Mouse (Mus musculus): ENCODE measurements around the gene Myrf. TPM values are rescaled to one million over a fixed set of nuclear protein-coding genes. Genes with fewer than 3 reads are reported as not detected.

The Myrf gene
- polyA plus RNA-seq, 1 experiment, result 2.3 TPM

GRCm38 (mm10) chr19:10235784-10236565 lies 4.6 kb downstream of the Myrf start:
- Histone ChIP-seq H3K4me3 (ENCODE audit: extremely low read depth, insufficient read depth, insufficient read length) (no peak overlapping the region), H3K36me3 (ENCODE audit: control insufficient read depth, insufficient read depth, low read length) (no peaks in the 10 kb centered on the region), H3K4me1 (ENCODE audit: control insufficient read depth, insufficient read depth, insufficient read length) (peaks cover 5% of the 10 kb centered on the region; the same call in 1 of the 2 replicates), H3K27me3 (ENCODE audit: control insufficient read depth, insufficient read depth, low read length) (peaks cover 6% of the 10 kb centered on the region), H3K27ac (ENCODE audit: insufficient read depth, low read length) (no peak overlapping the region)
- DNase-seq (ENCODE audit: low read depth in 1 of 2, low spot score in 2 of 2), result no peak
- no peak for TF ChIP-seq CTCF (IDR thresholded peaks at IDR 0.05; ENCODE audit: extremely low read depth, insufficient read depth, insufficient read length, insufficient replicate concordance)
- TF ChIP-seq POLR2A (IDR thresholded peaks at IDR 0.05; ENCODE audit: low read depth, low read length), result no peak
- WGBS, result 83% methylated on average over 9 of the region's 9 CpGs

- 82% methylated on average over 9 of the region's 9 CpGs for WGBS
Measured at GRCm38 (mm10) chr19:10232327-10233017, 8.1 kb downstream of the Myrf start.

GRCm38 (mm10) chr19:10231871-10232270 lies 8.7 kb downstream of the Myrf start:
- 64% methylated on average over 5 of the region's 5 CpGs for WGBS
- no peak for DNase-seq (ENCODE audit: low read depth in 1 of 2, low spot score in 2 of 2)
- no peak overlapping the region for H3K27ac ChIP-seq (ENCODE audit: insufficient read depth, low read length)
- H3K4me3 ChIP-seq (ENCODE audit: extremely low read depth, insufficient read depth, insufficient read length), result no peak overlapping the region
- no peaks in the 10 kb centered on the region for H3K27me3 ChIP-seq (ENCODE audit: control insufficient read depth, insufficient read depth, low read length)
- H3K4me1 ChIP-seq (ENCODE audit: control insufficient read depth, insufficient read depth, insufficient read length), result no peaks in the 10 kb centered on the region
- no peaks in the 10 kb centered on the region for H3K36me3 ChIP-seq (ENCODE audit: control insufficient read depth, insufficient read depth, low read length)
- TF ChIP-seq CTCF (IDR thresholded peaks at IDR 0.05; ENCODE audit: extremely low read depth, insufficient read depth, insufficient read length, insufficient replicate concordance), result no peak
- TF ChIP-seq POLR2A (IDR thresholded peaks at IDR 0.05; ENCODE audit: low read depth, low read length), result no peak

More at GRCm38 (mm10) chr19:10232327-10233017, 8.1 kb downstream of the Myrf start:
- no peak overlapping the region for H3K27ac ChIP-seq (ENCODE audit: insufficient read depth, low read length)
- H3K27me3 ChIP-seq (ENCODE audit: control insufficient read depth, insufficient read depth, low read length), result no peaks in the 10 kb centered on the region
- no peak overlapping the region for H3K4me3 ChIP-seq (ENCODE audit: extremely low read depth, insufficient read depth, insufficient read length)
- no peaks in the 10 kb centered on the region for H3K4me1 ChIP-seq (ENCODE audit: control insufficient read depth, insufficient read depth, insufficient read length)
- no peaks in the 10 kb centered on the region for H3K36me3 ChIP-seq (ENCODE audit: control insufficient read depth, insufficient read depth, low read length)
- no peak for TF ChIP-seq CTCF (IDR thresholded peaks at IDR 0.05; ENCODE audit: extremely low read depth, insufficient read depth, insufficient read length, insufficient replicate concordance)
- no peak for TF ChIP-seq POLR2A (IDR thresholded peaks at IDR 0.05; ENCODE audit: low read depth, low read length)
- no peak for DNase-seq (ENCODE audit: low read depth in 1 of 2, low spot score in 2 of 2)

GRCm38 (mm10) chr19:10231016-10231415 lies 9.5 kb downstream of the Myrf start:
- no peaks in the 10 kb centered on the region for H3K4me1 ChIP-seq (ENCODE audit: control insufficient read depth, insufficient read depth, insufficient read length)
- no peaks in the 10 kb centered on the region for H3K27me3 ChIP-seq (ENCODE audit: control insufficient read depth, insufficient read depth, low read length)
- no peak overlapping the region for H3K27ac ChIP-seq (ENCODE audit: insufficient read depth, low read length)
- H3K36me3 ChIP-seq (ENCODE audit: control insufficient read depth, insufficient read depth, low read length), result no peaks in the 10 kb centered on the region
- DNase-seq (ENCODE audit: low read depth in 1 of 2, low spot score in 2 of 2), result no peak
- WGBS, result 66% methylated on average over 7 of the region's 7 CpGs
- no peak overlapping the region for H3K4me3 ChIP-seq (ENCODE audit: extremely low read depth, insufficient read depth, insufficient read length)
- TF ChIP-seq CTCF (IDR thresholded peaks at IDR 0.05; ENCODE audit: extremely low read depth, insufficient read depth, insufficient read length, insufficient replicate concordance), result no peak
- no peak for TF ChIP-seq POLR2A (IDR thresholded peaks at IDR 0.05; ENCODE audit: low read depth, low read length)

GRCm38 (mm10) chr19:10225767-10226166 lies 14.8 kb downstream of the Myrf start:
- no peak for TF ChIP-seq POLR2A (IDR thresholded peaks at IDR 0.05; ENCODE audit: low read depth, low read length)
- TF ChIP-seq CTCF (IDR thresholded peaks at IDR 0.05; ENCODE audit: extremely low read depth, insufficient read depth, insufficient read length, insufficient replicate concordance), result no peak
- DNase-seq (ENCODE audit: low read depth in 1 of 2, low spot score in 2 of 2), result no peak
- Histone ChIP-seq H3K27ac (ENCODE audit: insufficient read depth, low read length) (no peak overlapping the region), H3K4me1 (ENCODE audit: control insufficient read depth, insufficient read depth, insufficient read length) (no peaks in the 10 kb centered on the region), H3K36me3 (ENCODE audit: control insufficient read depth, insufficient read depth, low read length) (no peaks in the 10 kb centered on the region), H3K27me3 (ENCODE audit: control insufficient read depth, insufficient read depth, low read length) (no peaks in the 10 kb centered on the region), H3K4me3 (ENCODE audit: extremely low read depth, insufficient read depth, insufficient read length) (no peak overlapping the region)
- 73% methylated on average over 4 of the region's 4 CpGs for WGBS

- no peaks in the 10 kb centered on the region for H3K4me1 ChIP-seq (ENCODE audit: control insufficient read depth, insufficient read depth, insufficient read length)
- WGBS, result 76% methylated on average over 26 of the region's 26 CpGs
- H3K27ac ChIP-seq (ENCODE audit: insufficient read depth, low read length), result no peak overlapping the region
- no peaks in the 10 kb centered on the region for H3K27me3 ChIP-seq (ENCODE audit: control insufficient read depth, insufficient read depth, low read length)
- H3K36me3 ChIP-seq (ENCODE audit: control insufficient read depth, insufficient read depth, low read length), result no peaks in the 10 kb centered on the region
- TF ChIP-seq POLR2A (IDR thresholded peaks at IDR 0.05; ENCODE audit: low read depth, low read length) (no peak), CTCF (IDR thresholded peaks at IDR 0.05; ENCODE audit: extremely low read depth, insufficient read depth, insufficient read length, insufficient replicate concordance) (no peak)
- no peak for DNase-seq (ENCODE audit: low read depth in 1 of 2, low spot score in 2 of 2)
- H3K4me3 ChIP-seq (ENCODE audit: extremely low read depth, insufficient read depth, insufficient read length), result no peak overlapping the region
Measured at GRCm38 (mm10) chr19:10224637-10225453, 15.7 kb downstream of the Myrf start.
